Mouse (Mus musculus): ENCODE results near the gene C2cd5. TPM values are rescaled to one million over a fixed set of nuclear protein-coding genes. Genes with fewer than 3 reads are reported as not detected.

Gene C2cd5
- polyA plus RNA-seq, 1 experiment: 6.1 TPM

DNA sequence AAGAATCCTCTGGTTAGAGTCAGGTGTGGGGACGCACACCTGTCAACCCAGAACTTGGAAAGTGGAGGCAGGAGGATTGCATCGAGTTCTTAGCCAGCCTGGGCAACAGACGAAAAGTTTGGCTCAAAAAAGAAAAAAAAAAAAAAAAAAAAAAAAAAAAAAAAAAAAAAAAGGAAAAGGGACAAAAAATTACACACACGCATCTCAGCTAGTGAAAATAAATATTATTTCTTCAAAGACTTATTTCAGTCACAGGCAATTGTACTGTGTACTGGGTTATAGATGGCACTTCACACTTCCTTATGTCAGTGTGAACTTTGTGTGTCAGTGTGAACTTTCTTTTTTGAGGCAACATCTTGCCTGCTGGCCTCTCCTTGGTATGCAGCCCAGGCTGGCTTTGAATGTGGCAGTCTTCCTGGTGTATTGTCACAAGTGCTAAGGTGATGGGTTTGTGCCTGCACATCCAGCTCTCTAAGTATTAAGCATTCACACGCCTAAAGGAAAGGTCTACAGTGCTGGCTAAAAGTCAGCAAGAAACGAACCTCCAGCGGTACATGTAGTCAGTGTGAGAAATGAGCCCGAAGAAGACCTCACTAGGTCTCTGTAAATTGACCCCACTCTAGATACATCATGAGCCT, 656 bp upstream of the C2cd5 start:
- Histone ChIP-seq H3K4me1 (ENCODE audit: control insufficient read depth, insufficient read depth, insufficient read length, low read length) (no peaks in the 10 kb centered on the region), H3K4me3 (ENCODE audit: insufficient read depth, low read depth, low read length) (peak overlapping the region; percentile 71), H3K27ac (replicated peaks; ENCODE audit: low read depth, low read length) (no peak overlapping the region)

DNA sequence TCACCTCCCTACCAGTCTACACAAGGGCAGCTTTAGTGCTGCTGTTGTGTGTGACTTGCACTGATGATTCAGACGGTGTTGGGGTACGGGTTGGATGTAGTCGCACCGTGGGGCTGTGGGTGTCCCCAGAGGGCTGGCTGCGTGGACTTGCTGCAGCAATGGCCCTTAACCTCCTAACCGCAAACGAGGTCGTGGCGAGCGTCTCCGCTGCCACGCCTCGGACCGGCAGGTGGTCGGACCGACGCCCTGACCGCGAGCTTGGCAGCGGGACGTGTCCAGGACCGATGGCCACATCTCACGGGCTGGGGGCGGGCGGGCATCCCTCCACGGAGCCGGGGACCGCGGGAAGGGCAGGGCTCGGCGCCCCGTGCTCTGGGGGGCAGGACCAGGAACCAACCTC, 660 bp downstream of the C2cd5 start:
- no peaks in the 10 kb centered on the region for H3K4me1 ChIP-seq (ENCODE audit: control insufficient read depth, insufficient read depth, insufficient read length, low read length)
- H3K4me3 ChIP-seq (ENCODE audit: insufficient read depth, low read depth, low read length): peak overlapping the region; percentile 83
- no peak overlapping the region for H3K27ac ChIP-seq (replicated peaks; ENCODE audit: low read depth, low read length)

- Histone ChIP-seq H3K4me3 (ENCODE audit: insufficient read depth, low read depth, low read length) (no peak overlapping the region), H3K4me1 (ENCODE audit: control insufficient read depth, insufficient read depth, insufficient read length, low read length) (no peaks in the 10 kb centered on the region)
Observed at GRCm38 (mm10) chr6:143095126-143095525, 4.8 kb downstream of the C2cd5 start.

DNA sequence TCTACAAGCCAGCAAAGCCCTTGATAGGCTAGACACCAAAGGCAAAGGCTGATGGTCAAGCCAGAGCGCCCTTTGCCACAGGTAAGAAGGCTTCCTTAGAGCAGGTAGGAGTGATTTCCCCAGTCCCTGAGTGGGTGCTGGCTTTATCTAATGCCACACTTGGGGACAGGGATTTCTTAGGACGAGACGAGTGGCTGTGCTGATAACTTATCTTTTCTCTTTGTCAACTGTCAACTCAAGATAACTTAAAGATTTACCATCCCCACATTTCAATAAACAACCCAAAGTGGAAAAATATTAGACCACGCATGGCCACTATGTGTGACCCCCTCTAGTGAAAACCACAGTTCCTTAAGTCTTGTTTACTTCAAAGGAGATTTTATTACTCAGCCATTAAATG, 7.1 kb downstream of the C2cd5 start:
- H3K27ac ChIP-seq (replicated peaks; ENCODE audit: low read depth, low read length): no peak overlapping the region
- H3K4me3 ChIP-seq (ENCODE audit: insufficient read depth, low read depth, low read length): no peak overlapping the region

More at GRCm38 (mm10) chr6:143095126-143095525, 4.8 kb downstream of the C2cd5 start:
- H3K27ac ChIP-seq (replicated peaks; ENCODE audit: low read depth, low read length): no peak overlapping the region

GRCm38 (mm10) chr6:143091076-143091475, 8.9 kb downstream of the C2cd5 start:
- Histone ChIP-seq H3K4me3 (ENCODE audit: insufficient read depth, low read depth, low read length) (no peak overlapping the region), H3K4me1 (ENCODE audit: control insufficient read depth, insufficient read depth, insufficient read length, low read length) (no peaks in the 10 kb centered on the region), H3K27ac (replicated peaks; ENCODE audit: low read depth, low read length) (no peak overlapping the region)

More for the DNA sequence above, 7.1 kb downstream of the C2cd5 start:
- no peaks in the 10 kb centered on the region for H3K4me1 ChIP-seq (ENCODE audit: control insufficient read depth, insufficient read depth, insufficient read length, low read length)

GRCm38 (mm10) chr6:143087332-143087731, 12.6 kb downstream of the C2cd5 start:
- no peaks in the 10 kb centered on the region for H3K4me1 ChIP-seq (ENCODE audit: control insufficient read depth, insufficient read depth, insufficient read length, low read length)
- no peak overlapping the region for H3K4me3 ChIP-seq (ENCODE audit: insufficient read depth, low read depth, low read length)
- H3K27ac ChIP-seq (replicated peaks; ENCODE audit: low read depth, low read length): no peak overlapping the region

DNA sequence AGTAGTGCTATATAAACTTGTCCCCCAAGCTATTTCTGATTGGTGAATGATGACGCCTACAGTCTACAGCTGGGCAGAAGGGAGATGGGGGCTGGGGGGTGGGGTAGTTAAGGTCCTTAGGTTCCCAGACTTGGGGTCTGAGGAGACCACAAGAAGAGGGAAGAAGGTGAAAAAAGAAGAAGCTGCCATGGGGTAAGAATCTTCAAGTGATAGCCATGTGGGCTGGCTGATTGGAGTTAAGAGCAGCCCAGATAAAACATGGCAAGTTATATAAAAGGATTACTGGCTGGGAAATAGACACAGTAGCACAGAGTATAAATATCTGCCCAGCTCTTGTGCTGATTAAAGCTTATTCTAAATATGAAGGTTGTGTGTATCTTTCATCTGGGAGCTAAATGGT, 14.0 kb downstream of the C2cd5 start:
- Histone ChIP-seq H3K4me1 (ENCODE audit: control insufficient read depth, insufficient read depth, insufficient read length, low read length) (no peaks in the 10 kb centered on the region), H3K27ac (replicated peaks; ENCODE audit: low read depth, low read length) (no peak overlapping the region), H3K4me3 (ENCODE audit: insufficient read depth, low read depth, low read length) (no peak overlapping the region)

GRCm38 (mm10) chr6:143084314-143085025, 15.5 kb downstream of the C2cd5 start:
- Histone ChIP-seq H3K4me1 (ENCODE audit: control insufficient read depth, insufficient read depth, insufficient read length, low read length) (no peaks in the 10 kb centered on the region), H3K27ac (replicated peaks; ENCODE audit: low read depth, low read length) (no peak overlapping the region), H3K4me3 (ENCODE audit: insufficient read depth, low read depth, low read length) (no peak overlapping the region)

GRCm38 (mm10) chr6:143081479-143082106, 18.3 kb downstream of the C2cd5 start:
- Histone ChIP-seq H3K27ac (replicated peaks; ENCODE audit: low read depth, low read length) (no peak overlapping the region), H3K4me3 (ENCODE audit: insufficient read depth, low read depth, low read length) (no peak overlapping the region), H3K4me1 (ENCODE audit: control insufficient read depth, insufficient read depth, insufficient read length, low read length) (no peaks in the 10 kb centered on the region)

DNA sequence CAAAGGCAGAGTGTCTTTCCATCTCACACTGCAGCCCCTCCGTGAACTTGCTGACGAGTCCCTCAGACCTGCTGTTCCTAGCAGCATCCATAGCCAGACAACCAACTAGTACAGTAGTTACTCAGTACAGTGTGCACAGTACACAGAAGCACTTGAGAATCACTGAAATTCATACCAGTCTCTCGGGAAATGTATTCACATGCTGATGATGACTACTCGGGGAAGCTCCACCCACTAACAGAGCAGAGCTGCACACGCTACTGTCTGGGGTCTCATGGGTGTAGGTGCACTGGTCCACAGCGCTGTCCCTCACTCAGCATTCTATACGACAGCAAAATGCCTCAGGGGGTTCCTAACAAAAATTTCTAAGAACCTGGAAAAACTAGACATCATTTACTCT, 19.2 kb downstream of the C2cd5 start:
- Histone ChIP-seq H3K4me3 (ENCODE audit: insufficient read depth, low read depth, low read length) (no peak overlapping the region), H3K27ac (replicated peaks; ENCODE audit: low read depth, low read length) (no peak overlapping the region), H3K4me1 (ENCODE audit: control insufficient read depth, insufficient read depth, insufficient read length, low read length) (no peaks in the 10 kb centered on the region)

GRCm38 (mm10) chr6:143079126-143079525, 20.8 kb downstream of the C2cd5 start:
- Histone ChIP-seq H3K27ac (replicated peaks; ENCODE audit: low read depth, low read length) (no peak overlapping the region), H3K4me1 (ENCODE audit: control insufficient read depth, insufficient read depth, insufficient read length, low read length) (no peaks in the 10 kb centered on the region), H3K4me3 (ENCODE audit: insufficient read depth, low read depth, low read length) (no peak overlapping the region)

DNA sequence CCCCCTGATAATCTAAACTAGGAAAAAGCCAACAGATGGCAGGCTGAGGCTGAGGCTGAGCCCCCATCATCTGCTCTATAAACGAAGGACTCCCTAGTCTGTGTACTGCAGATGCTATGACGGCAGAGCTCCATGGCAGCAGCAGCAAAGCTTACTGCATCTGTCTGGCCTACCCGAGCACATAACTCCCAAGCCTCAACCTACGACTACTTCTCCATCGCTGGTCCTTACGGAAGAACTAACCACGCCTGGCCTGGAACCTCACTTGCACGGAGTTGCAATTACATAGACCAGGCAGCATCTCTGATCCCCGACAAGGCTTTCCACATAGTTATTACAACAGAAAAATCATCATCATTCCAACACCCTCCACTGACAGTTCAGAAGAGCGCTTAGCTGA, 23.5 kb downstream of the C2cd5 start:
- Histone ChIP-seq H3K4me1 (ENCODE audit: control insufficient read depth, insufficient read depth, insufficient read length, low read length) (no peaks in the 10 kb centered on the region), H3K27ac (replicated peaks; ENCODE audit: low read depth, low read length) (no peak overlapping the region), H3K4me3 (ENCODE audit: insufficient read depth, low read depth, low read length) (no peak overlapping the region)

- Histone ChIP-seq H3K27ac (replicated peaks; ENCODE audit: low read depth, low read length) (no peak overlapping the region), H3K4me3 (ENCODE audit: insufficient read depth, low read depth, low read length) (no peak overlapping the region), H3K4me1 (ENCODE audit: control insufficient read depth, insufficient read depth, insufficient read length, low read length) (no peaks in the 10 kb centered on the region)
Observed at GRCm38 (mm10) chr6:143073914-143074313, 26.0 kb downstream of the C2cd5 start.

DNA sequence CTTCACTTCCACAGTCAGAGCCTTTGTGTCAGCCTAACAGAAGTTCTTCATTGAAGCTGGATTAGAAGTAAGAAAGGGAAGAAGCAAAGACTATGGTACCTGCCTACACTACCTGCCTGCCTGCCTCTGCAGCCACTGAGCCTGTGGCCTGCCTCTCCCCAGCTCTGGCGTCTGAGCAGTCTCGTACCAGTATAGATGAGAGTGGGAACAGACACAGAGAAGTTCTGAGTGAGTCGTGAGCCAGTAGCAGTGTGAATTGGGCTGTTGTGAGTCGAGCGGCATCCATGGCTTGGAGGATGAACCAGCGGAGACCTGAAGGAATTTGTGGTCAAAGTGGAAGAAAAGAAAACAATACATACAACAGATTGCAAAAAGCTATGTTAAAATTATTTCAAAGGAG, 26.5 kb downstream of the C2cd5 start:
- Histone ChIP-seq H3K27ac (replicated peaks; ENCODE audit: low read depth, low read length) (no peak overlapping the region), H3K4me3 (ENCODE audit: insufficient read depth, low read depth, low read length) (no peak overlapping the region), H3K4me1 (ENCODE audit: control insufficient read depth, insufficient read depth, insufficient read length, low read length) (no peaks in the 10 kb centered on the region)

GRCm38 (mm10) chr6:143072412-143073014, 27.4 kb downstream of the C2cd5 start:
- H3K27ac ChIP-seq (replicated peaks; ENCODE audit: low read depth, low read length): no peak overlapping the region; the same call in 1 of the 2 replicates
- no peak overlapping the region for H3K4me3 ChIP-seq (ENCODE audit: insufficient read depth, low read depth, low read length)
- H3K4me1 ChIP-seq (ENCODE audit: control insufficient read depth, insufficient read depth, insufficient read length, low read length): no peaks in the 10 kb centered on the region
